Mouse (Mus musculus): ENCODE measurements around the gene Foxq1. TPM values are rescaled to one million over a fixed set of nuclear protein-coding genes. Genes with fewer than 3 reads are reported as not detected.

Gene Foxq1
- polyA plus RNA-seq, 1 experiment from 2014 or later = 35.7 TPM

DNA sequence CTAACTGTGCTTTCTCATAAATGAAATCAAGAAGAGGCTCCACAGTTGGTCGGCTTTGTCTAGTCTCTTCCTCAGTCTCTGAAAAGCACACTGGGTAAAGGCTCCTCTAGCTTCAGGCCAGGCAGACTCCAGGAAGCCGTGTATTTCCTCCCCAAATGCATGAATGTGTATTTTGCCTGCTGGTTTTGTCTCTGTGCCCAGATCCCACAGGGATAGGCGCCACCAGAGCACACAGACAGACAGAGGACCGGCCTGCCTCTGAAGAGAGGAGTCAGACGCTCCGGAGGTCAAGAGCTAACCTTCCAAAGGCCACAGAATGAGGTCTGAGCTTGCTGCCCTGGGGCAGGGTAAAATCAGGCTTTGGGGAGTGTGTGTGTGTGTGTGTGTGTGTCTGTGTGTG, 21.6 kb downstream of the Foxq1 start:
- peak; percentile 23 for DNase-seq (ENCODE audit: low spot score)
- Histone ChIP-seq H3K36me3 (ENCODE audit: control insufficient read depth, insufficient read depth, low read length) (no peaks in the 10 kb centered on the region), H3K27ac (replicated peaks) (peak overlapping the region; percentile 45), H3K27me3 (ENCODE audit: control insufficient read depth, insufficient read depth, low read length) (no peaks in the 10 kb centered on the region), H3K4me3 (ENCODE audit: low read depth, low read length) (no peak overlapping the region), H3K4me1 (replicated peaks; ENCODE audit: control insufficient read depth, insufficient read depth) (no peaks in the 10 kb centered on the region; the same call in 1 of the 2 replicates), H3K9me3 (ENCODE audit: control insufficient read depth, low read length) (no peaks in the 10 kb centered on the region), H3K4me2 (replicated peaks; ENCODE audit: low read depth) (peak overlapping the region; percentile 28; the same call in 1 of the 2 replicates), H3K9ac (ENCODE audit: low read length) (0 out of 2 replicates have a peak overlapping the region, but pooled peaks have one; percentile 38)
- WGBS = 29% methylated on average over 6 of the region's 6 CpGs
- ATAC-seq (ENCODE audit: low FRiP score, low TSS enrichment) = no peak
- TF ChIP-seq CTCF (IDR thresholded peaks at IDR 0.05; ENCODE audit: low read depth) = no peak
- no peak for TF ChIP-seq EP300 (optimal IDR thresholded peaks at IDR 0.05)

DNA sequence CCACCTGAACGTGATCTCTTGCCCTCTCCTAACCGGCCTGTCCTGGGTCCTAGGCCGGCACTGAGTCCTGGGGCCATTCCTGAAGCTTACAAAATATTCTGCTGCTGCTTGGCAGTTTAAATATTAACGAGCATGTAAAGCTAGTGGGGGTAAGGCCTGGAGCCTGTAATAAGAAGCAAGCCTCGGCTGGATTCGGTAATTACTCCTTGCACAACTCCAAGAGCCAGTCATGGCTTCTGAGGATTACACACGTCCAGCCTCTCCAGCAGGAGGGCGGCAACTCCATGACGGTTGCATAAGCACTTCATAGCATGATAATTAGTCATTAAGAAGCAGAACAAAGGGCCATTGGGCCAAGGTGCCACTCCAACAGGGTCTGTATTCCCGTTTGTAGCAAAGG, 22.5 kb downstream of the Foxq1 start:
- 40% methylated on average over 10 of the region's 10 CpGs for WGBS
- peak overlapping the region; percentile 42 for H3K4me2 ChIP-seq (replicated peaks; ENCODE audit: low read depth)
- H3K4me1 ChIP-seq (replicated peaks; ENCODE audit: control insufficient read depth, insufficient read depth) = no peaks in the 10 kb centered on the region; the same call in 1 of the 2 replicates
- no peaks in the 10 kb centered on the region for H3K9me3 ChIP-seq (ENCODE audit: control insufficient read depth, low read length)
- peak overlapping the region; percentile 83 for H3K27ac ChIP-seq (replicated peaks)
- DNase-seq (ENCODE audit: low spot score) (peak; percentile 75), ATAC-seq (ENCODE audit: low FRiP score, low TSS enrichment) (peak; percentile 95)
- H3K36me3 ChIP-seq (ENCODE audit: control insufficient read depth, insufficient read depth, low read length) = no peaks in the 10 kb centered on the region
- no peak overlapping the region for H3K4me3 ChIP-seq (ENCODE audit: low read depth, low read length)
- H3K27me3 ChIP-seq (ENCODE audit: control insufficient read depth, insufficient read depth, low read length) = no peaks in the 10 kb centered on the region
- peak overlapping the region; percentile 43 for H3K9ac ChIP-seq (ENCODE audit: low read length)
- TF ChIP-seq EP300 (optimal IDR thresholded peaks at IDR 0.05) (peak; percentile 78), CTCF (IDR thresholded peaks at IDR 0.05; ENCODE audit: low read depth) (no peak)

DNA sequence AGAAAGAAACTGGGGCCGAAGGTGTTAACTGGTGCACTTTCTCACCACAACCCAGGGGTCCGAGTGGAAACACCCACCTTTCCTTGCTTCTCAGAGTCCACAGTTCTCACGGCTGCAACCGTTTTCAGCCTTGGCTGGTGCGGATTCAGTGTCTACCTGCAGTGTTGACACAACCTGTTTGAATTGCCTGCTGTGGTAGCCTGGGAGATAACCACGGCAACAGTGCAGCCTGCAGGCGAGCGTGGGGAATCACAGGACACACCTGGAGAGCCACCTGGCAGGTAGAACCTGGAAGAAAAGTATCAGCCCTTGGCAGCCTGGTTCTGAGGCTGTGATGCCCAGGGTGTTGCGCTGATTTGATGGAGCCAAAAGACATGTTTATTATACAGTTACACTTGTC, 23.9 kb downstream of the Foxq1 start:
- peak overlapping the region; percentile 29; the same call in 1 of the 2 replicates for H3K4me2 ChIP-seq (replicated peaks; ENCODE audit: low read depth)
- ATAC-seq (ENCODE audit: low FRiP score, low TSS enrichment) = peak; percentile 89

DNA sequence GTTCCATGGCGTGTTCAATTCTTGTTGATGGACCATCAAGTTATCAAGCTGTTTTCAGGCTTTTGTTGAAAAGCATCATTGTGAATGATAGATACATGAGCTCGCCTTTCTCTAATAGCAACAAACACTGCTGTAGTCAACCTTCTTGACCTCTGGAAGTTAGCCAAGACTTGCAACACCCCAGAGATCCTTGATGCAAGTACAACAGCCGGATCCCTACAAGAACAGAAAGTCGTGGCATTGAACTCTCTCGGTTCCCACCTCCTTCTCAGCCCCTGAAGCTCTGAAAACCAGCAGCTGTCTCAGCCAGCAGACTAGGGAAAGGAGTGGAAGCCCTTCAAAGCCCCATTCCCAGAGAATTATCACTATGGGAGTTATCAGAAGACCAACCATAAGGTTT, 31.4 kb downstream of the Foxq1 start:
- no peak for ATAC-seq (ENCODE audit: low FRiP score, low TSS enrichment)
- Histone ChIP-seq H3K4me3 (ENCODE audit: low read depth, low read length) (no peak overlapping the region), H3K36me3 (ENCODE audit: control insufficient read depth, insufficient read depth, low read length) (no peaks in the 10 kb centered on the region), H3K4me2 (replicated peaks; ENCODE audit: low read depth) (no peak overlapping the region), H3K4me1 (replicated peaks; ENCODE audit: control insufficient read depth, insufficient read depth) (no peaks in the 10 kb centered on the region; the same call in 1 of the 2 replicates), H3K27ac (replicated peaks) (no peak overlapping the region), H3K9me3 (ENCODE audit: control insufficient read depth, low read length) (no peaks in the 10 kb centered on the region), H3K9ac (ENCODE audit: low read length) (no peak overlapping the region), H3K27me3 (ENCODE audit: control insufficient read depth, insufficient read depth, low read length) (no peaks in the 10 kb centered on the region)
- WGBS = 64% methylated on average over 5 of the region's 5 CpGs
- no peak for DNase-seq (ENCODE audit: low spot score)
- TF ChIP-seq EP300 (optimal IDR thresholded peaks at IDR 0.05) = no peak
- no peak for TF ChIP-seq CTCF (IDR thresholded peaks at IDR 0.05; ENCODE audit: low read depth)

More for the DNA sequence above, 23.9 kb downstream of the Foxq1 start:
- 49% methylated on average over 9 of the region's 9 CpGs for WGBS
- Histone ChIP-seq H3K4me1 (replicated peaks; ENCODE audit: control insufficient read depth, insufficient read depth) (no peaks in the 10 kb centered on the region; the same call in 1 of the 2 replicates), H3K9me3 (ENCODE audit: control insufficient read depth, low read length) (no peaks in the 10 kb centered on the region), H3K27ac (replicated peaks) (0 out of 2 replicates have a peak overlapping the region, but pooled peaks have one; percentile 24), H3K36me3 (ENCODE audit: control insufficient read depth, insufficient read depth, low read length) (no peaks in the 10 kb centered on the region), H3K4me3 (ENCODE audit: low read depth, low read length) (no peak overlapping the region), H3K27me3 (ENCODE audit: control insufficient read depth, insufficient read depth, low read length) (no peaks in the 10 kb centered on the region), H3K9ac (ENCODE audit: low read length) (no peak overlapping the region)
- peak; percentile 91 for DNase-seq (ENCODE audit: low spot score)
- no peak for TF ChIP-seq EP300 (optimal IDR thresholded peaks at IDR 0.05)
- TF ChIP-seq CTCF (IDR thresholded peaks at IDR 0.05; ENCODE audit: low read depth) = peak; percentile 85

DNA sequence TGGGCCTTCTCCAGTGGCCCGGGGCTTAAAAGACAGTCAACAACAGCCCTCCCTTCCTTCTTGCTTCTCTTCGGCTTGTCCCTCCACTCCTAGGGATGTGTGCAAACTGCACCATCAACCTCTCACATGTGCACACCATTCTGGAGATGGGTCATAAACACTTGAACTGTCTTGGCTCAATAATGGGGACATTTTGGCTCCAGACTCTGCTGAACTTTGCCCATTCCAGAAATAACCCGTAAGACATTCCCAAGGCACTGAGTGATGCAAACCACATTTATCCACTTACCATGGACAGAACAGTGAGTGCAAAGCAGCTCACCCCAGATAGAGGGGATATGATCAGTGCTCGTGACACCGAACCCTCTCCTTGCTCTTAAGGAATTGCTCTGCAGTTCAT, 43.6 kb downstream of the Foxq1 start:
- H3K36me3 ChIP-seq (ENCODE audit: control insufficient read depth, insufficient read depth, low read length) = no peaks in the 10 kb centered on the region
- TF ChIP-seq CTCF (IDR thresholded peaks at IDR 0.05; ENCODE audit: low read depth) (no peak), EP300 (optimal IDR thresholded peaks at IDR 0.05) (no peak)
- H3K27ac ChIP-seq (replicated peaks) = no peak overlapping the region
- ATAC-seq (ENCODE audit: low FRiP score, low TSS enrichment) (no peak), DNase-seq (ENCODE audit: low spot score) (no peak)
- H3K4me3 ChIP-seq (ENCODE audit: low read depth, low read length) = no peak overlapping the region
- no peaks in the 10 kb centered on the region for H3K27me3 ChIP-seq (ENCODE audit: control insufficient read depth, insufficient read depth, low read length)
- no peak overlapping the region for H3K9ac ChIP-seq (ENCODE audit: low read length)
- 66% methylated on average over 5 of the region's 5 CpGs for WGBS
- H3K4me2 ChIP-seq (replicated peaks; ENCODE audit: low read depth) = no peak overlapping the region
- no peaks in the 10 kb centered on the region for H3K4me1 ChIP-seq (replicated peaks; ENCODE audit: control insufficient read depth, insufficient read depth)
- H3K9me3 ChIP-seq (ENCODE audit: control insufficient read depth, low read length) = no peaks in the 10 kb centered on the region

DNA sequence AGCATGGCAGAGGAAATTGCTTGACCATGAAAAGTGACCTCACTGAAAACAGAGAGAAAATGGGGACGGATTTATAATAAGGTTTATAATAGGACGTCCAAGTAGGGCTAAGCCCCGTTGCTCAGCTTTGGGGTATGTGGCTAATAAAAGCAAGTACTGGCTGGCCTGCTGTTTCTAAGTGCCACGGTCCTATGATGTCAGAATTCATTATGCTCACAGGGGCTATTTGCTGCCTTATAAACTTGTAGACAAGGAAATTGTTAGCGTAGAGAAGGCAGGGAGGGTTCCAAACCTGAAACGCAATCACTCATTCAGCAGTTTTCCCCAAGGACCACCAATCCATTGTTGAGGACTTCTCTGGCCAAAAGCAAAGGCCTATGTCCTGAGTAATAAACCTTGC, 48.0 kb downstream of the Foxq1 start:
- Histone ChIP-seq H3K4me3 (ENCODE audit: low read depth, low read length) (no peak overlapping the region), H3K4me1 (replicated peaks; ENCODE audit: control insufficient read depth, insufficient read depth) (no peaks in the 10 kb centered on the region), H3K9ac (ENCODE audit: low read length) (no peak overlapping the region), H3K27ac (replicated peaks) (no peak overlapping the region), H3K36me3 (ENCODE audit: control insufficient read depth, insufficient read depth, low read length) (no peaks in the 10 kb centered on the region), H3K4me2 (replicated peaks; ENCODE audit: low read depth) (no peak overlapping the region), H3K27me3 (ENCODE audit: control insufficient read depth, insufficient read depth, low read length) (no peaks in the 10 kb centered on the region), H3K9me3 (ENCODE audit: control insufficient read depth, low read length) (no peaks in the 10 kb centered on the region)
- whole genome bisulfite sequencing = 87% methylated on average over 6 of the region's 6 CpGs
- ATAC-seq (ENCODE audit: low FRiP score, low TSS enrichment) (no peak), DNase-seq (ENCODE audit: low spot score) (no peak)
- TF ChIP-seq EP300 (optimal IDR thresholded peaks at IDR 0.05) = no peak
- TF ChIP-seq CTCF (IDR thresholded peaks at IDR 0.05; ENCODE audit: low read depth) = no peak

Other genes with a start within 250 kb of the Foxq1 start
- not detected in 2 replicates for gene A530084C06Rik, start 3.2 kb downstream of the Foxq1 start, polyA plus RNA-seq (2015; fragmentation: Nextera tagmentation; extraction: Ambion mirVana)
- gene Foxf2, start 69.7 kb downstream of the Foxq1 start, polyA plus RNA-seq (2015; fragmentation: Nextera tagmentation; extraction: Ambion mirVana) = 10.0 and 12.5 TPM in 2 replicates

All from stomach, postnatal 0 days (tissue).